Mouse (Mus musculus) G1E (cell line): ENCODE measurements around the gene Shld1.

Source experiments
- CTCF ChIP-seq: IDR thresholded peaks from 2 replicates; pipeline ENCODE4 v1.5.1; 2012; ENCODE audit warnings: low read depth, low read length, inconsistent platforms, mixed read lengths
- GATA1 ChIP-seq: IDR thresholded peaks from 2 replicates; pipeline ENCODE4 v1.6.1; 2012; ENCODE audit warnings: borderline replicate concordance, low read length, inconsistent platforms, mixed read lengths
- POLR2AphosphoS5 ChIP-seq: IDR thresholded peaks from 2 replicates; pipeline ENCODE4 v1.6.1; 2012; ENCODE audit warnings: low read depth, low read length, inconsistent platforms; ENCODE audit not compliant: insufficient replicate concordance
- TAL1 ChIP-seq: conservative IDR thresholded peaks from 2 replicates; pipeline ENCODE4 v1.6.1; 2012; ENCODE audit warnings: low read depth, low read length, inconsistent platforms, mixed read lengths

DNA sequence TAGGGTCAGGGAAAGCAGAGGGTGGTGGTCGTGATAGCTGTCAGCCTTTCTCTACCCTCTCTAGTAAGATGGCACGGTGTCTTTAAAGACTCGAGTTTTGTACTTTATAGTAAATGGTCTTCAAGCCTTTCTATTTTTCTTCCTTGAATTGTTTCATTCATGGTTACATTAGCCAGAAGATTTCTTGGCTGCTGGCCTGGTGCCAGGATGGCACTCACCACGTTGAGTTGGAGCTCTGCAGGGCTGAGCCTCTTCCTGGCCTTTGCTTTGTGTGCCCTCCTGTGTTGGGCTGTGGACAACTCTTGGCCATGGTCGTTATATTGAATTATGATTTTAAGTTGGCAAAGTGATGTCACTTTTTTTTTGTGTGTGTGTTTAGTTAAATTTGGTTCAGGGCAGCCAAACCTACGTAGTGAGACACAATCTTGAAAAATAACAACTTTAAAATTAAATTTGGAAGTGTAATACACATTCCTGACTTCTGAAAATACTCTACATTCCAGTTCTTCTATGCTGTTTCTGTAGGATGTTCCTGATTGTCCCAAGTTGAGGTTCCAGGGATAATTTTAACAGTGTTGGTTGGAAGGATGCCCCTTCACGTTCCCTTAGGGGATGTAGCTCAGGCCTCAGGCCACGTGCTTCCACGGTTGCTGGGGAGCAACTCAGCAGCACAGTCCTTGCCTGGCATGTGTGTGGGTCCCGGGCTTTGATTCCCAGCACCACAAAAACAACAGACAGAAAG lies 18.7 kb downstream of the Shld1 start:
- TF ChIP-seq CTCF (no peak), GATA1 (no peak), TAL1 (no peak), POLR2AphosphoS5 (no peak)
